Mouse (Mus musculus) heart, postnatal 10 days (tissue): Measurements from ENCODE around the gene Olfr417. TPM values are rescaled to one million over a fixed set of nuclear protein-coding genes. Genes with fewer than 3 reads are reported as not detected.
"Not testable (repeated sequence)": the region's sequence is repeated elsewhere in the genome, so short reads cannot be mapped to it uniquely, and the experiment has no call there.

ENCODE experiments used
- DNase-seq, 2 experiments: peaks; one replicate each; pipeline ENCODE4 v3.0.0; 2021
- intact Hi-C: fragments of 180-260 bp; cut with DNase I; formaldehyde crosslinking; loops from one replicate; pipeline ENCODE4 v1.15.1; 2025
- total RNA-seq, 2 experiments: library from RNA; stranded (reverse); gene quantifications; 2 replicates each; pipeline ENCODE4 v1.2.3; 2021

The Olfr417 gene
- not detected for total RNA-seq

GRCm38 (mm10) chr1:174364882-174365451 is at the start of gene Olfr417:
Olfr417 (plus strand) TSS chr1:174365122.
- intact Hi-C loops = no loop called here
- no peak for DNase-seq

GRCm38 (mm10) chr1:174317308-174317707 is 47.6 kb upstream of the Olfr417 start:
- intact Hi-C loops = no loop called here
- no peak for DNase-seq

GRCm38 (mm10) chr1:174330218-174330617 is 34.7 kb upstream of the Olfr417 start, which contains the start of gene Mptx1:
Mptx1 (plus strand) TSS chr1:174330518.
- no peak for DNase-seq
- intact Hi-C loops = no loop called here

GRCm38 (mm10) chr1:174353636-174354035 is 11.3 kb upstream of the Olfr417 start:
- DNase-seq, intact Hi-C loops: not testable (repeated sequence)

- intact Hi-C loops = no loop called here
- DNase-seq = no peak
These were observed 10.3 kb upstream of the Olfr417 start for GRCm38 (mm10) chr1:174354640-174355039.

GRCm38 (mm10) chr1:174373799-174374198 is 8.9 kb downstream of the Olfr417 start:
- intact Hi-C loops = no loop called here
- no peak for DNase-seq

- no peak for DNase-seq
- intact Hi-C loops = no loop called here
These were observed 25.8 kb downstream of the Olfr417 start, which contains the start of gene Olfr248 for GRCm38 (mm10) chr1:174390746-174391145. Olfr248 (plus strand) TSS chr1:174391046.

GRCm38 (mm10) chr1:174422959-174423358 is 58.0 kb downstream of the Olfr417 start:
- DNase-seq = no peak
- intact Hi-C loops = no loop called here

- no peak for DNase-seq
- intact Hi-C loops = no loop called here
These were observed 58.8 kb downstream of the Olfr417 start, which contains the start of gene Olfr414 for GRCm38 (mm10) chr1:174423764-174424163. Olfr414 (plus strand) TSS chr1:174424064.

Other genes starting within 250 kb of the Olfr417 start
- gene Olfr231, start 244.0 kb upstream of the Olfr417 start, total RNA-seq = not detected
- not detected for gene Olfr424, start 233.6 kb upstream of the Olfr417 start, total RNA-seq
- gene Olfr420, start 209.5 kb upstream of the Olfr417 start, total RNA-seq = not detected
- gene Spta1, start 192.3 kb upstream of the Olfr417 start, total RNA-seq = 10 to 100 TPM in 1 of 2 experiments, 1 to 10 TPM in 1; 9.6 to 10.3 TPM
- gene Olfr419, start 113.1 kb upstream of the Olfr417 start, total RNA-seq = not detected
- not detected for gene Mptx1, start 34.6 kb upstream of the Olfr417 start, total RNA-seq
- gene Olfr248, start 25.9 kb downstream of the Olfr417 start, total RNA-seq = not detected
- not detected for gene Olfr414, start 58.9 kb downstream of the Olfr417 start, total RNA-seq
- not detected for gene Olfr220, start 77.0 kb downstream of the Olfr417 start, total RNA-seq
- gene Fmn2, start 136.7 kb downstream of the Olfr417 start, total RNA-seq = under 1 TPM; 0.40 to 0.62 TPM